Mouse (Mus musculus): ENCODE results near the gene Capza2. TPM values are rescaled to one million over a fixed set of nuclear protein-coding genes. Genes with fewer than 3 reads are reported as not detected.

Capza2 gene
- polyA plus RNA-seq, 1 experiment from 2014 or later: 240 TPM

DNA sequence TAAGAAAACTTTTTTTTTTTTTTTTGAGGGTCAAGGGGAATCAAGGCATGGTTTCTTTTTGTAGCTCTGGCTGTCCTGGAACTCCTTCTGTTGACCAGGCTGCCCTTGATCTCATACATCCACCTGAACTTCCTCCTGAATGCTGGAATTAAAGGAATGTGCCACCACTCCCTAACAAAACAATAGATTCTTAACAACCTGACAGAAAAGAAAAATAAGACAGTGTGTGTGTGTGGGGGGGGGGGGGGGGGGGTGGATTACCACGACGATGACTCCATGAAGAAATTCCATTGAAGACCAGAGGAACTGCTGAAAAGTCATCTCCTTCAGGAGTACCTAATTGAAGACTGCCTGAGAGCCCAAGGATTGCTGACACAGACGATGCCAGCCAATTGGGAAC lies 14.6 kb upstream of the Capza2 start:
- Histone ChIP-seq H3K27me3 (no peaks in the 10 kb centered on the region), H3K4me3 (no peak overlapping the region), H3K4me1 (no peaks in the 10 kb centered on the region), H3K9me3 (no peaks in the 10 kb centered on the region), H3K9ac (replicated peaks) (no peak overlapping the region), H3K36me3 (no peaks in the 10 kb centered on the region), H3K27ac (replicated peaks) (no peak overlapping the region), H3K4me2 (replicated peaks) (no peak overlapping the region)
- 87% methylated on average over 3 of the region's 3 CpGs for WGBS
- ATAC-seq (ENCODE audit: low FRiP score, low read depth): no peak

DNA sequence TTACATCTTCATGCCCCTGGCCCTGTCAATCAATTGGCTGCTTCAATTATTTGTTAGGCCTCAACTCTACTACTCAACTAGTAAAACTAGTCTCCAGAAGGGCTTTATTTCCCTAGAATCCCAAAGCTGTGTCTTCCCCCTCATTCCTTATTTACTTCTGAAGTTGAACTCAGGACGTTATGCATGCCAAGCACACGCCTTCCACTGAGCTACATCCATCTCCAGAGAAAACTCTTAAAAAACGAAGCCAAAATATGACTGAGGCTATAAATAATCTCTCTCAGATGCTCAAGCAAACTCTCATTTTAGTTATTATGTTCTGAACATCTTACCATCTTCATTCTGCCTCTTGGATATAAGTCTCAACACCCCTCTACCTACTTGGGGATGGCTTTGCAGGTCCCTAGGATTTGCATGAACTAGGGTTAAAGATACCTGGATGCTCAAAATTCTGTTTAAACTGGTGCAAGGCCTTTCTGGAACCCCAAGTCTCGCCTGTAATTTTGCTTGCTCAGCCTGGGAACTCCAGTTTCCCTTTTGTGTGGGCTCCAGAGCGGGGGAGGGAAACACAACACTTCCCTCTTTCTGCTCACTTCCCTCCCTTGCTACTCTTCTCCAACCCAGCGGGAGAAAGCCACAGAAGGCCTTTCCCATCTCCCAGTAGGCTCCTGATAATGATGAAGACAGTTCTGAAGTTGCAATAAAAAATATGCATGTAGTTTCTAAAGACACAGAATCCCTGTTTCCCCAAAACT lies 7.2 kb upstream of the Capza2 start:
- ATAC-seq (ENCODE audit: low FRiP score, low read depth): no peak
- Histone ChIP-seq H3K4me3 (no peak overlapping the region), H3K27ac (replicated peaks) (no peak overlapping the region), H3K9me3 (no peaks in the 10 kb centered on the region), H3K4me2 (replicated peaks) (no peak overlapping the region), H3K4me1 (peaks cover 13% of the 10 kb centered on the region), H3K27me3 (no peaks in the 10 kb centered on the region), H3K36me3 (no peaks in the 10 kb centered on the region), H3K9ac (replicated peaks) (no peak overlapping the region)
- WGBS: 60% methylated on average over 6 of the region's 6 CpGs

DNA sequence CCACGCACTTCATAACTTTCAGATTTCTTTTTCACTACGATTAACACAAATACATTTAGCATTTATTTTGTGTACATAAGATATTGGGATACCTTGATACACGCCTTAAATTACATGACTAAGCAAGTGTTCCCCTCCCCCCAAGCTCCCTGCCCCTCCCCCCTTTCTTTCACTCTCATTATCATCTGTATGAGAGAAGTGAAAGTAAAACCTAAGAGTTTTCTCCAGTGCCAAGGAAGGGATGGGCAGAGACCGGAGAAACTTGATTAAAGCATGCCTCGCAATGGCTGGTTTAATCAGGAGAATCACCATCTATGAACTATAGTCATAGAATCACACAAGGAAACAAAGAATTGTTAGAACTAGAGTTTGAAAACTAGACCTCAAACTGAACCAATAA lies 6.3 kb upstream of the Capza2 start:
- 70% methylated on average over 5 of the region's 5 CpGs for WGBS
- H3K4me3 ChIP-seq: no peak overlapping the region
- no peaks in the 10 kb centered on the region for H3K27me3 ChIP-seq
- no peak overlapping the region for H3K4me2 ChIP-seq (replicated peaks)
- H3K9me3 ChIP-seq: no peaks in the 10 kb centered on the region
- H3K4me1 ChIP-seq: peaks cover 13% of the 10 kb centered on the region
- H3K36me3 ChIP-seq: no peaks in the 10 kb centered on the region
- no peak overlapping the region for H3K9ac ChIP-seq (replicated peaks)
- no peak overlapping the region for H3K27ac ChIP-seq (replicated peaks)
- no peak for ATAC-seq (ENCODE audit: low FRiP score, low read depth)

DNA sequence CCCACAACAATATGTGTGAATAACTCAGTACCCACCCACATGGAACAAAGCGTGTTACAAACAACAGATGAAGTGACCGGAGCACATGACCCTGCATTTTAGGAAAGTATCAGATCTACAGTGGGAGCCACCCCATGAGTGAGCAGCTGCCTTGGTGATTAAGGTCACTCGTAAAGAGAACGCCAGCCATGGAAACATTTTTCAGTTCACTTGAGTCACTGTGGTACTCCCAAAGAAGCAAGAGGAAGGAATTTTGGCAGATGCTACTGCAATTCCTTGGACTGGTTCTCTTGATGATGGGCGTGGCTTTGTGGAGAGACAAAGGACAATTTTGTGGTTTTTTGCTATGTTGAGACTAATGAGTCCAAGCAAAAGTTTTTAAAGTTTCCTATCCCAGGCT lies 4.4 kb upstream of the Capza2 start:
- H3K9ac ChIP-seq (replicated peaks): no peak overlapping the region
- H3K27me3 ChIP-seq: no peaks in the 10 kb centered on the region
- H3K9me3 ChIP-seq: no peaks in the 10 kb centered on the region
- H3K4me1 ChIP-seq: peaks cover 13% of the 10 kb centered on the region
- no peak overlapping the region for H3K4me2 ChIP-seq (replicated peaks)
- H3K4me3 ChIP-seq: no peak overlapping the region
- H3K27ac ChIP-seq (replicated peaks): no peak overlapping the region
- WGBS: 82% methylated on average over 5 of the region's 5 CpGs
- no peaks in the 10 kb centered on the region for H3K36me3 ChIP-seq
- no peak for ATAC-seq (ENCODE audit: low FRiP score, low read depth)

DNA sequence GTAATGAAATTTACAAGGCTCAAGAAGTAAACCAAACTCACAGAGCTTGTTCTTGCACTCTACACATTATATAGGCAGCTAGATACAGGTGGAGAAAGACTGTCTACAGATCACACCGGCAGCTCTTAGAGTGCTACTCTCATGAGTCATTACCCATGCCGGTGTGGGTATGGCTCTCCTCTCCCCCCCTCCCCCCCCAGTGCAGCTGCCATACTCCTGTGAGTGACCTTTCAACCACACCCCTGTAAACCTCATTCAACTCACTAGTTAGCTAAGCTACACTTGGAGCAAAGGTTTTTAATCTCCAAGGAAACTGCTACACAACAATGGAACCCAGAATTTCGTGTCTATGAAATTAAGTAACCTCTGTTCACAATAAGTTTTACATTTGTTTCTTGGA lies 2.2 kb upstream of the Capza2 start:
- no peak for ATAC-seq (ENCODE audit: low FRiP score, low read depth)
- WGBS: 64% methylated on average over 3 of the region's 3 CpGs
- Histone ChIP-seq H3K27me3 (no peaks in the 10 kb centered on the region), H3K4me2 (replicated peaks) (no peak overlapping the region), H3K9me3 (no peaks in the 10 kb centered on the region), H3K4me3 (no peak overlapping the region), H3K9ac (replicated peaks) (no peak overlapping the region), H3K36me3 (no peaks in the 10 kb centered on the region), H3K27ac (replicated peaks) (no peak overlapping the region), H3K4me1 (peaks cover 21% of the 10 kb centered on the region)

DNA sequence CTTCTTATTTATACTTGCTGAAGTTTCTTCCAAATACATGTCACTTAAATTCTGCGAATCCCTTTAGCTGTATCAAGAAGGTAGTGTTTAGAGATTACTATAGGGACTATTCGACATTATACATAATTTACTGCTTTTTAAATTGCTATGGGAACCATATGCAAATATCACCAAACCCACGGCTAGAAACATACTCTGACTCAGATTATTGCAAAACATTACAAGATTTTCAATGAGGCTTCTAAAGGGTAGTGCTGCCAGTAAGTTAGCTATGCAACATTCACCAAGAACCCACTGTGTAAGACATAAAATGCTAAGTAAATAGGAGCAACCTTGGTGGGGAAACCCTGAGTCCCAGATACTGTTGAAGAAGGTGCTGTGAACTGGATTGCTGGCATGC lies 1.0 kb upstream of the Capza2 start:
- H3K9ac ChIP-seq (replicated peaks): no peak overlapping the region
- no peaks in the 10 kb centered on the region for H3K36me3 ChIP-seq
- no peak overlapping the region for H3K4me2 ChIP-seq (replicated peaks)
- H3K27ac ChIP-seq (replicated peaks): no peak overlapping the region
- no peaks in the 10 kb centered on the region for H3K27me3 ChIP-seq
- ATAC-seq (ENCODE audit: low FRiP score, low read depth): no peak
- peaks cover 12% of the 10 kb centered on the region for H3K4me1 ChIP-seq
- 87% methylated on average over 3 of the region's 3 CpGs for WGBS
- H3K9me3 ChIP-seq: no peaks in the 10 kb centered on the region
- no peak overlapping the region for H3K4me3 ChIP-seq

DNA sequence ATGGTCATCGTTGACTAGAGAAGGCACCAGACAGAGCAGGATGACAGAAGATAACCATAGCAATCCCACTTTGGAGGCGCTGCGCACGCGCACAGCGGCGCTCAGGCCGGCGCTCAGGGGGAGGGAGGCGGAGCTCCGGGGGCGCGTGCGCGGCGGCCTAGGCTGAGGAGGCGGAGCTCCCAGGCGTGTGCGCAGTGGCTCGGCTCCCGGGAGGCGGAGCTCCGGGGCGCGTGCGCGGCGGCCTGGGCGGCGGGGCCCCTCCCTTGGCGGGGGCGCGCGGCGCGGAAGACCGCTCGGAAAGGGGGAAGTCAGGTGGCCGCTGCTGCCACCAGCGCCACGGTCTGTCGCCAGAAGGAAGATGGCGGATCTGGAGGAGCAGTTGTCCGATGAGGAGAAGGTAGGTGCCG lies 733 bp downstream of the Capza2 start:
- no peaks in the 10 kb centered on the region for H3K36me3 ChIP-seq
- H3K4me2 ChIP-seq (replicated peaks): peak overlapping the region; percentile 73
- H3K4me1 ChIP-seq: peaks cover 10% of the 10 kb centered on the region
- peak overlapping the region; percentile 97 for H3K27ac ChIP-seq (replicated peaks)
- no peaks in the 10 kb centered on the region for H3K27me3 ChIP-seq
- peak; percentile 96 for ATAC-seq (ENCODE audit: low FRiP score, low read depth)
- H3K4me3 ChIP-seq: peak overlapping the region; percentile 90
- 1% methylated on average over 34 of the region's 45 CpGs for WGBS
- H3K9me3 ChIP-seq: no peaks in the 10 kb centered on the region
- peak overlapping the region; percentile 98 for H3K9ac ChIP-seq (replicated peaks)

DNA sequence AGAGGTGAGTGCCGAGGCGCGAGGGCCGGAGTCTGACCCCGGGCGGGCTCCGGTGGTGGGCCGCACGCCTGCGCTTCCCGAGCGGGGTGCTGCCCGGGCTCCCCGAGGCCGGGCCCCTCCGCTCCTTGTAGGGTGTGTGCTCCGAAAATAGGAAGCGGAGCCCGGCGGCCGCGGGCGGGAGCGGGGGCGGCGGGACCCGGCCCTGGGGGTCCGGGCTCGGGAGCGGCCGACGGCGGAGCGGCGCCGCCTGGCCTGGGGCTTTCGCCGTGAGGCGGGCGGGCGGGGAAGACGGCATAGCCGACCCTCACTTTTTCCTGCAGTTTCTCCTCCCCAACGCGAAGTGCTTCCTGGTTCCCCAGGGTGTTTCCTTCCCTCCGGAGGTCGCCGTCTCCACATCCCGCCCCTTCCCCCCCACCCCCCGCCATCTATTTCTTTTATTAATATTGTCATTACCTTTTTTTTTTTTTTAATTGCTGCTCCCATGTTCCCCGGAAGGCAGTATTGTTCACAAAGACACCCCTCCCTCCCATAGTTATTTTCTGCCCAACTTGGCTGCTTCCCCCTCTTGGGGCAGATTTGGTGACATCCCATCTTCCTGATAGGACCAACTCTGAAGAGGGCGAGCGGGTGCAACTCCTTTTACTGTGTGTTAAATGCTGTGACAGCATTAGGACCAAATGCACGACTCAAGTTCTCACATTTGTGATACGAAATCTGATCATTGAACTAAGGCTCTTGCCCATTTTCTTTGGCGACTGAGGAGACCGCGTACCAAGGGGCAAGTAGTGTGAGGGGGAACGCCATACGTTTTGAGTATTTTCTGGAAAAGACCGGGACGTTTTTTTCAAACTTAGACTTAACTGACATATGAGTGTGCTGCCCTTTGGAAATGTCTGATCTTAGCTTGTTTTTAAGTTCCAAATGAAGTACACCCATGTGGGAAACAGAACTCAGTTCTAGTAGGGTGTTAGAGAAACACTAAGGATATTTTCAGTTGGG lies 1.5 kb downstream of the Capza2 start:
- ATAC-seq (ENCODE audit: low FRiP score, low read depth): peak; percentile 90

DNA sequence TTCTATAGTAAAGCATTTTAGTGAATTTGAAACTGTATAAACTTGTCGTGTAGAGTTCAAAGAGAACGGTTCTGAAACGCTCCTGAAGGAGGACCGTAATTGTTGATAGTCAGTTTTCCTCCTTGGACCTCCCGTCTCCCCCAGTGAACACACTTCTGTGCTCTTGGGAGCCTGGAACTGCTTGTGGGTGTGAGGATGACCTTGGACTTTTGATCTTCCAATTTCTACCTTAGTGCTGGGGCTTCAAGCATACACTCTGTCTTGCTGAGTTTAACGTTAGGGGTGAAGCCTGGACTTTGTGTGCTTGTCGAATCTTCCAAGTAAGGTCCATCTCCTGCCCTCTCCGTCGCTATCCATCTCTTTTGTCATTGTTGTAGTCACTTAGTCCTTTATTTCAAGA lies 4.0 kb downstream of the Capza2 start:
- H3K9ac ChIP-seq (replicated peaks): no peak overlapping the region
- no peak overlapping the region for H3K4me3 ChIP-seq
- H3K4me1 ChIP-seq: peaks cover 17% of the 10 kb centered on the region
- H3K36me3 ChIP-seq: no peaks in the 10 kb centered on the region
- no peak for ATAC-seq (ENCODE audit: low FRiP score, low read depth)
- H3K27me3 ChIP-seq: no peaks in the 10 kb centered on the region
- WGBS: 92% methylated on average over 9 of the region's 9 CpGs
- H3K9me3 ChIP-seq: no peaks in the 10 kb centered on the region
- no peak overlapping the region for H3K27ac ChIP-seq (replicated peaks)
- H3K4me2 ChIP-seq (replicated peaks): no peak overlapping the region

More for the DNA sequence above, 1.5 kb downstream of the Capza2 start:
- peak overlapping the region; percentile 73 for H3K4me2 ChIP-seq (replicated peaks)
- H3K9me3 ChIP-seq: no peaks in the 10 kb centered on the region
- H3K9ac ChIP-seq (replicated peaks): peak overlapping the region; percentile 98
- H3K36me3 ChIP-seq: no peaks in the 10 kb centered on the region
- peak overlapping the region; percentile 97 for H3K27ac ChIP-seq (replicated peaks)
- H3K4me1 ChIP-seq: peaks cover 10% of the 10 kb centered on the region
- peak overlapping the region; percentile 90 for H3K4me3 ChIP-seq
- H3K27me3 ChIP-seq: no peaks in the 10 kb centered on the region
- under 1% methylated on average over 56 of the region's 62 CpGs for WGBS

DNA sequence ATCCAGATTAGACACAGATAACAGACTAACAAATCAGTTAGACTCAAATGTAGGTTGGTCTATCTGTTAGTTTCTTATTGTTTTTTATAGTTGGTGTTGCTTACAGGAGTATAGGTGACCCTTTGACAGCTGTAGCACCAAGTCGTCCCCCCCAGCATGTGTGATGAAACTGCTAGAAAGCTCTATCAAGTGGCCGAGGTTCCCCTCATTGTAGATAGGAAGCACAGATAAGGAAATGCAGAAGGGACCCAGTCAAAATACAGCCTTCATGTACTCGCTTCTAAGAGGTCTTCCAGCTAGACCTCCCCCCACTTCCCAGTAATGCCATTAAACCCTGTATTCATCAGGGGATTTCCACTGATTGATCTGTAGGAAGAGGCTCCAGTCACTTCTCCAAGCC lies 6.7 kb downstream of the Capza2 start:
- no peak overlapping the region for H3K27ac ChIP-seq (replicated peaks)
- 66% methylated on average over 3 of the region's 3 CpGs for WGBS
- H3K27me3 ChIP-seq: no peaks in the 10 kb centered on the region
- H3K4me1 ChIP-seq: peaks cover 17% of the 10 kb centered on the region
- H3K4me2 ChIP-seq (replicated peaks): no peak overlapping the region
- H3K4me3 ChIP-seq: no peak overlapping the region
- H3K9ac ChIP-seq (replicated peaks): no peak overlapping the region
- no peak for ATAC-seq (ENCODE audit: low FRiP score, low read depth)
- H3K36me3 ChIP-seq: no peaks in the 10 kb centered on the region
- H3K9me3 ChIP-seq: no peaks in the 10 kb centered on the region

DNA sequence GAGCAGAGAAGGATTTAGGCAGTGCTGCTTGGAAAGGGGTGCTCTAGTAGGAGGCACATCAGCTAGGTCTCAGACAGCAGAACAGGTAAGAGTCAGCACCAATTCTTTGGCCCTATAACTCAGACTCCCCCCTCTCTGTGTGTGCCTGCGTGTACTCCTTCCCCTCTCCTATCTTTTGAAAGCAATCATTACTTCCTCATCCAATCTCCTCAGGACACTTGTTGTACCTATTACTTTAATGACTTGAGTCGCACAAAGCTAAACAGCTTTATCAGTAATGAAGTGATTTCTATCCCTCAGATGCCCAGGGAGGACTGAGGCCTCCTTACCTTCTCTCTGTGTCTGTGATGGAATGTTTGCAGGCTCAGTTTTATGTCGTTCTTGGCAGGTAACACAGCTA lies 10.1 kb downstream of the Capza2 start:
- Histone ChIP-seq H3K27ac (replicated peaks) (no peak overlapping the region), H3K4me2 (replicated peaks) (no peak overlapping the region), H3K9me3 (no peaks in the 10 kb centered on the region), H3K36me3 (peaks cover 18% of the 10 kb centered on the region; the same call in 1 of the 2 replicates), H3K4me3 (no peak overlapping the region), H3K9ac (replicated peaks) (no peak overlapping the region), H3K27me3 (no peaks in the 10 kb centered on the region), H3K4me1 (0 out of 2 replicates have a peak, but pooled peaks cover 7% of the 10 kb centered on the region)
- 78% methylated on average over 3 of the region's 3 CpGs for WGBS
- ATAC-seq (ENCODE audit: low FRiP score, low read depth): no peak

DNA sequence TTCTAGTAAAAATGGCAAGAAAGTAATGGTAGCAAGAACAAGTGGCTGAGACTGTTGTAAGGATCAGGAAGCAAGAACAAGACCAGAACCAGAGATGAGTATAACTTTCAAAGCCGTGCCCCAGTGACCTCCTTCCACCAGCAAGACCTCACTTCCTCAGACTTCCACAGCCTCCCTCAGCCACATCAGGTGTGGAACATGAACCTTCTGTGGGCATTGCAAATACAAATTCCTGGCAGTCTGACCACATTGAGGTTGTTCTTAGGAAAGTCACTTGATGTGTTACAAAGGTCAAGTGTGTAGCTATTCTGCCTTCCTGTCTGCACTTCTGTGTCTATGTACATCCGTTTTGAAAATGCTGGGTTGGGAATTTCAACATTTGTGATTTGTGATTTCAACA lies 16.1 kb downstream of the Capza2 start:
- ATAC-seq (ENCODE audit: low FRiP score, low read depth): no peak

More for the DNA sequence above, 16.1 kb downstream of the Capza2 start:
- Histone ChIP-seq H3K36me3 (peaks cover 34% of the 10 kb centered on the region; the same call in 1 of the 2 replicates), H3K4me2 (replicated peaks) (no peak overlapping the region), H3K9me3 (no peaks in the 10 kb centered on the region), H3K27me3 (no peaks in the 10 kb centered on the region), H3K4me1 (no peaks in the 10 kb centered on the region), H3K9ac (replicated peaks) (no peak overlapping the region), H3K27ac (replicated peaks) (no peak overlapping the region), H3K4me3 (no peak overlapping the region)
- WGBS: 90% methylated on average over 2 of the region's 2 CpGs

Data from midbrain, embryonic 12.5 days (tissue).